Mouse (Mus musculus): Measurements from ENCODE around the gene Palld.
A peak's percentile ranks its signal among the peaks of the same experiment; 100 is the strongest.

The Palld gene

GRCm38 (mm10) chr8:61902521-61902920, at the start of gene Palld:
Gene Palld (minus strand): TSS chr8:61902690.
- no peak for DNase-seq

DNA sequence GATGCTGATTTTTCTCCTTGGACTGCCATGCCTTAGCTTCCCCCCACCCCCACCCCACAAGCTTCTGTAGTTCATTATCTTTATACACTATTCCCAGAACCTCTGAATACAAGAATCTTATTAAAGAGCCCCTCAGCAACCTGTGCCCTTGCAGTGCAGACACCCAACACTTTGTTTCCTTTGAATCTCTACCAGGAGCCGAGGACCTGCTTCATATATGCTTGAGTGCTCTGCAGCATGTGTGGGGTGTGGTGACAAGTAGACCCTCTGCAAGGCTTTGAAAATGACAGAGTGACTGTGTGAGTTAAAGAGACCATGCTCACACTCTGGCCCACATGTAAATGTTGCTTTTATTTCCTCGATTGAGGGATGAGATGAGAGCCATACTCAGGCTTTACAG, 35.1 kb upstream of the Palld start:
- DNase-seq = no peak

- no peak for DNase-seq
Measured at GRCm38 (mm10) chr8:61933243-61933642, 30.8 kb upstream of the Palld start.

DNA sequence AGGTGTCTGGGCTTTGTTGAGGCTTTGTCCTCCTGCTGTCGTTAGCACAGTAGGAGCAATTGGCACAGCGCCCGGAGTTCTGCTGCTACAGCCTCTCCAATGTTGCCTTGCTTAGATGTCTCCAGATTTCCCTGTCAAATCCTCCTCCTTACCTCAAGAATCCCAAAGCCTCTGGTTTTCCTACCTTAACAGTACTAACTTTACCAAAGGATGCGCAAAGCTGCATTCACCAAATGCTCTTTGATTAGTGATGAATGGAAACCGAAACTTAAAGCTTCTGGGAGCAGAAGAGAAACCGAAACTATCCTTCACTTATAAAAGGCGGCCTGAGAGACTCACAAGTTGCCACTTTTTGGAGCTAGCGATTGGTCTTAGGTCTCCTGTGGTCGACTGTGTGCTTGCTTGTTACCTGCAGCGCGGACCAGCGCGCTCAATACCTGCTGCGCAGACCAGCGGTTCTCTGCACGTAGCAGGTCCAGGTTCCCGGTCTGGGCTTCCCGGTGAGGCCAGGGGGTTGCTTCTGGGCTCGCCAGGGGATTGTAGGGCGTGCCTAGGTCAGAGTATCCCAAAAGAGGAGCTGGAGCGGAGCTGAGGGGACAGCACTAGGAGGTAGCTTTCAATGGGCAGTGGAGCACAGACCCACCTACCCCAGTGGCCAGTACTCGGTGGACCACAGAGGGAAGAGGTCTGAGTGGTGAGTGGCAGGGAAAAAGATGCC, 25.4 kb upstream of the Palld start, which contains the start of gene Ddx60:
Ddx60 (plus strand) TSS at position 311 of the 718 bp plus-strand sequence.
- DNase-seq = peak; percentile 82 to 86

- no peak for DNase-seq
Measured at GRCm38 (mm10) chr8:61924518-61924917, 22.0 kb upstream of the Palld start.

GRCm38 (mm10) chr8:61921454-61922054, 19.1 kb upstream of the Palld start:
- DNase-seq = no peak

GRCm38 (mm10) chr8:61920389-61920788, 17.9 kb upstream of the Palld start:
- DNase-seq = no peak

DNA sequence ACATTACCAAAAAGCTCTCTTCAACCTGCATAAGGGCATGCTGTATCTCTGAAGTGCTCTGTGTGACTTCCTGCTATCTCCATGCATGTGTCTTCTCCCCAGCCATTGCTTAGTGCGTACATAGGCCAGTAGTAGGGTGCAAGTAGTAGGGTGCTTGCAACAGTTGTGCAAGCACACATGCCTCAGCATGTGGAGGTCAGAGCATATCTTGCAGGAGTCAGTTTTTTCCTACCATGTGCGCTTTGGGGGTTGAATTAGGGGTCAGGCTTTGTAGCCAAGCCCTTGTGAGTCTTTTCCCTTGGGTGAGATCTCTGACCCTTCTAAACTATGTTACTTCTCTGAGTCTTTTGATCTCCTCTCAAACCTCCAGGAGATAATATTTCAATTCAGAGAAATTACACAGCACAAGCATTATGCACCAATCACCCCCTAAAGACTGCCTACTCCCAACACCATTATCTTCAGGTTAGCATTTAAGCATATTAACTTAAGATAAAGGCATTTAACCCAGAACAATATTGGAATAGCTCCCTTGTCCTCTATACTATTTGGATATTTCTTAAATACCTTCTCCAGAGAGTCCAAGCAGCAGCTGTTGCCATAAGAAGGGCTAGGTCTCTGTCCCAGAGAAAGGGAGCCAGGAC, 16.8 kb upstream of the Palld start:
- no peak for DNase-seq

DNA sequence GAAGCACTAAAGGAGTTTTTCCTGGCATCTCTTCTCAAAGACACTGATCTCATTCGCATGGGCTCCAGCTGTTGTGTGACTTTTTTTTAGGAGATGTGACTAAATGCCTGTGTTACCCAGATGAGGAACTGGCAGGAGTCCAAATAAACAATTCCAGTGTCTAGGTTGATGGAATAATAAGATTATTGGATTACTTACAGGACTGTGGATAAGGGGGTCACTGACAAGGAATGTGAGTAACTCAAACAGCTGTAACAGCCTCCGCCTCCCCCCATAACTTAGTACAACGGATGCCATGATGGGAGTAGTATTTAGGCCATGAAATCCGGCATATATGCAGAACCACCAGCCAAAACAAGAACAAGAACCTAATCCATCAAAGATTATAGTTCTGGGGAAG, 14.8 kb upstream of the Palld start:
- DNase-seq = no peak

DNA sequence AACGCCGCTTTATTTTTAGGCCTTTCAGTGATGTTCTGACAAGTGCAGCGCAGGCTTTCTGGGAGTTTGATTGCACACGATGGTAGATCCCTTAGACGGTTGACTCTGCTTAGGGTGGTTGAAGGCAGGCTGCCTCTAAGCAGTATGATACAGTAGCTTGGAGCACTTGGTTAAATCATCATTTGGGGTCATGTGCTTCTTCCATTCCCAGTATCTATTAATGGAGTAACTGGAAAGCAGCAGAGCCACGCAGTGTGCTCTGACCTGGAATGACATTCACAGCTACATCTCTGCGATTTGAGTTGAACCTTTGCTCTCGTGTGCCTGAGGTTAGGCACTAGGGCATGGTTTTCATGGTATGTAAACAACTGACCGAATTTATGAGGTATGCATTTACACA, 11.5 kb upstream of the Palld start:
- DNase-seq = no peak

DNA sequence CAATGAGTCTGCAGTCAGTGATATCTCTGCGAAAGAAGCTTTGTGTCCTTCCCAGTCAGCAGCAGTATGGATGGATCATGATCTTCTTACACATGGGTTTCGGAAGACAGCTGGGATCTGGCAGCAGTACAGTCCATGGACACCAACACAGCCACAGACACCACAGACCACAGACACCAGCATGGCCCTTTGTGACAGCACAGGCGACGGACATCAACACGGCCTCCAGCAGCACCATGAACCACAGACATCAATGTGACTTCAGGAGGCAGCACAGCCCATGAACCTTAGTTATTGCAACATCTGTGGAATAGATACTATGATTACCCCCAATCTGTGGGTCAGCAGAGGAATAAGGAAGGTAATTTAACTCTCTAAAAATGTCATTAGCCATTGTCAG, 10.3 kb upstream of the Palld start:
- DNase-seq = no peak

GRCm38 (mm10) chr8:61909313-61909712, 6.8 kb upstream of the Palld start:
- DNase-seq = no peak

DNA sequence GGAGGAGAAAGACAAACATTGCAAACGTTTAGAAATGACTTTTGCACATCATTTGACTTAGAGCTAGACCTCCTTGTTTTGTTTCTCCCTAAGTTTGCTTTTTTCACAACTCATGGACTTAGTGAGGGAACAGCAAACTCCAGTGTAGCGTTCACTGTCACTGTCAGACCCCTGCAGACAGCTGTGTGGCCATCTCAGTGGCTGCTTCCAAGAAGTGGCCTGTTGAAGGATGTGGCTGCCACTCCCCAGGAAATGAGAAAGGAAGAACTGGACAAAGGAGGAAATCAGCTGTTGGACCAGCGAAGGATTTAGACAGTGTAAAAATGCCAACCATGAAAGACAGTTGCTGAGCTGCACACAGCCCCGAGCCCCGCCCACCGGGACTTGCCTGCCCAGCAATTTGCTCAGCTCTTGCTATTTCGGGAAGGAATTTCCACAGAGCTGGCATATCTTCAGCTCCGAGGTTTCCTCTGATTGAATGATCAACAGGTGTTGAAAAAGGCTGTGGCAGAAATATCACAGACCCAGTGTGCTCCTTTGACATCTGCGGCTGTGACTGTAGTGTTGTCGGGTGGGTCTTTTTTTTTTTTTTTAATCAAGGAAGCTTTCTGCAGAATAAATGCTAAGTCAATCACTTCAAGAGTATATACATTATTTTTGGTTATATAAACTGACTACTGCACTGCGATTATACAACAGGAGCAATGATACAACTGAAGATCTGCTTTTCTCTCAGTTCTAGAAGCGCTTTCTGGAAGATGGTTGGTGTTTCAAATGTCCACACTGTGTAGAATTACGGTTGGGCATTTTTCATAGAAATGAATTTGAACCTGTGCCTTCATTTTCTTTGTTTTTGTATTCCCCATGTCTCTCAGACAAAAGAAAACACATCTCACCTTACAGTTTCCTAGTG, 6.1 kb upstream of the Palld start:
- DNase-seq = peak; percentile 42 to 61

DNA sequence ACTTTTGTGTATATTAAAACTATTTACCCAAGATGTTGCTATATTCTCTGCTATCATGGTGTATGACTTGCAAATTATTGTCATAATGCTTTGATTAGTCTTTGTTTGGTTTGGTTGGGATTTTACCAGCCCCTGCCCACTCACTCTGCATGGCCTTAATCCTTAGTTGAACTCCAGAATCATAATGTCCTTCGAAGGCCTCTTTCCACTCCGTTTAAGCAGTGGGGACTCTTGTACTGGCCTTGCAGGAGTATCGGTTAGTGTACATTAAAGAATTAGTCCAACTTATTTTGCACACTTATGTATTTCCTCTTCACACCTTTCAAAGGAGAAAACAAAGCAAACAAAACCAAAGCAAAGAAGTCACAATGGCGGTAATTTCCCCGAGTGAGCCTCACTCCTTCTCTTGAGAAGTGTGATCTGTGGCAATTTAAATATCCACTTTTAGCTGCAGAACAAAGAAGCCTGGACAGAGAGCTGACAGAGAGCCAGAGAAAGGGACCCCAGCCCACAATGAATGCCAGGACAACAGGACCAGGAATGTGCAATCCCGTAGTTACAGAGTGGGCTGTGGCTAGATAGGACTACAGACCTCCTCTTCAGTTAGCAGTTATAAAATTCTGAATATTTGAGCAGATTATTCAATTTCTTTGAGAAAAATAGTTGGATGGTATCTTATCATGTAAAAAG, 1.3 kb downstream of the Palld start:
- DNase-seq = no peak

GRCm38 (mm10) chr8:61897402-61897801, 5.1 kb downstream of the Palld start:
- no peak for DNase-seq

DNA sequence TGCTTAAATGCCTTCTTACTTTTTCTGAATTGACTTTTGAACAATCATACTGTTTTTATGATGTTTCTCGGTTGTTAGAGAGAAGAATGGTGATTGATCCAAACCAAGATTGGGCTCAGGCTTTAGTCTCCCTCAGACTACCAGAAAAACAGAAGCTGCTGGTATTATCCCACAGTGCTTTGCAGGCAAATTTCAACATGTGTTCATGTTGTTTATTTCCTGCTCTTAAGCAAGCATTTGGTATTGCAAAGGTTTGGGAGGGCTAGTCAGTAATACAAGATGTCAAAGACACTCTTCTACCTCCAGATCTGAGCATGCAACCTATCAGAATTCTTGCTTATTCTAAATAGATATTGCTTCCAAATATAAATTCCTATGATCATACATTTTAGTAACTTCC, 5.7 kb downstream of the Palld start:
- DNase-seq = no peak

GRCm38 (mm10) chr8:61894062-61894461, 8.4 kb downstream of the Palld start:
- peak; percentile 67 to 70 for DNase-seq

GRCm38 (mm10) chr8:61877607-61878006, 24.9 kb downstream of the Palld start:
- no peak for DNase-seq

DNA sequence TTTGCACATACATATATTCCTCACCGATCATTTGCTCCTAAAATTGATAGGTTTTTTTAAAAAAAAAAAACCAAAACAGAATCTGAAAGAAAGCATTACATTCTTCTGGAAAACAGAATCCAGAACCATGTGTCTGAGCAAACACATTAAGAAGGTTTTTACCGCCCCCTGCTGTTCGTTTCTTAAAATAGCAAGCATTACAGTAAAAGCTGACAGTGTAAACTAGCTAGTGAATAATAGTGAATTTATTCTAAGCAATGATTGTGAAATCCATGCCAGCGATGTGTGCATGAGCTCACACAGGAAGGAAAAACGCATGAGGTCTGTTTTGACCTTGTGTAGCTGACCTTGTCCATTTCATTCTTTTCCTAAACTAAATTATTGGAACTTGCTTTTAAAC, 27.2 kb downstream of the Palld start:
- peak in 1 of 2 experiments; percentile 39 for DNase-seq

DNA sequence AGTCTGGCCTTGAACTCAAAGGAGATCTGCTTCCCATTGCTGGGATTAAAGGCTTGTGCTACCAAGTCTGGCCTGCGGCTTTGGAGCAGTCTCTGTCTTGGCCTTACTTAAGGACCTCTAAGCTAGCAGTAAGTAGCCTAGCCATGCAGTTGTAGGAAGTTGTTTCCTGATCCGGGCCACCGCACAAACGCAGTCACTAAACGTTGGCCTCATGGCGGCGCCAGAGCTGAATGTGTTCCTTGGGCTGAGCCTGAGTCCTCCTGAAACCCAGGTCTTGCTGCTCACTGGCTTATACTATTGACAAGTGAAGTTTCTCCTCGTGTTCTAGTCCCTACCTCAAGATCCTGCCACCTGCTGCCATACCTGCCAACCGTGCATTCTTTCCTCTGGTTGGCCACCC, 28.5 kb downstream of the Palld start:
- peak; percentile 37 to 46 for DNase-seq

- DNase-seq = no peak
Measured at GRCm38 (mm10) chr8:61868481-61868880, 34.0 kb downstream of the Palld start.

- DNase-seq = no peak
Measured at GRCm38 (mm10) chr8:61866920-61867319, 35.6 kb downstream of the Palld start.

Measured in kidney, postnatal 4 days (tissue).